ENCODE assay signal across 24 mouse cellular contexts in the genomic region with DNA sequence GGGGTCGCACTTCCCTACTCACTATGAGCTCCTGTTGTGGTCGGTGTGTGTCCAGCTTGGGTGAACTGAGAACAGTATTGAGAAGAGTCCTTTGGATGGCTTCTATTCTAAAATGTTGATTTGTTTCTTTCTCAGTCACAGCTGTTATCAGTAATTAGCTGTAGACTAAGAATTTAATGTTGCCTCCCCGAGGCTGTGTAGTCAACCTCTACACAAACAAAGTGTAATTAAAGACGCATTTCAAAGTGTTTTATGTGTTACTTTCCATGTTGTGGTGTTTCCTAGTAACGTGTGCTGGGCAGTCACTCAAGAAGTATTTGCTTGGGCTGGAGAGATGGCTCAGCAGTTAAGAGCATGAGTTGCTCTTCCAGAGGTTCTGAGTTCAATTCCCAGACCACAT.
"Had no signal": no experiment of that assay in that cellular context is flagged by ENCODE, and none has a peak within 500 bp of the region (broad histone marks: within the 10 kb centered on the region; RNA-seq: fewer than 3 reads in every experiment).

No protein-coding gene starts in this region.

- H3K9me3 ChIP-seq: limb, embryonic 10.5 days; limb, embryonic 13.5 days; liver, embryonic 12.5 days; liver, embryonic 15.5 days; lung, embryonic 15.5 days; megakaryocyte, embryonic 14.5 days; midbrain, embryonic 10.5 days; midbrain, embryonic 13.5 days; stomach, embryonic 15.5 days had no signal

- H3K36me3 ChIP-seq: limb, embryonic 10.5 days; liver, embryonic 12.5 days; liver, embryonic 15.5 days; lung, embryonic 15.5 days; stomach, embryonic 15.5 days had no signal

- H3K27ac ChIP-seq: limb, embryonic 10.5 days; limb, embryonic 13.5 days; liver, embryonic 12.5 days; liver, embryonic 15.5 days; lung, embryonic 15.5 days; midbrain, embryonic 10.5 days; midbrain, embryonic 13.5 days; stomach, embryonic 15.5 days had no signal

- H3K4me1 ChIP-seq: limb, embryonic 10.5 days; limb, embryonic 13.5 days; midbrain, embryonic 10.5 days; midbrain, embryonic 13.5 days; stomach, embryonic 15.5 days had no signal

- ATAC-seq: intestine, embryonic 16.5 days; liver, embryonic 12.5 days; midbrain, embryonic 13.5 days; midbrain, embryonic 16.5 days had no signal

- H3K9ac ChIP-seq: limb, embryonic 13.5 days; liver, embryonic 12.5 days; liver, embryonic 15.5 days; lung, embryonic 15.5 days; midbrain, embryonic 13.5 days; stomach, embryonic 15.5 days had no signal

- H3K27me3 ChIP-seq: limb, embryonic 13.5 days; liver, embryonic 12.5 days; liver, embryonic 15.5 days; lung, embryonic 15.5 days; megakaryocyte, embryonic 14.5 days; midbrain, embryonic 13.5 days; stomach, embryonic 15.5 days had no signal

- H3K4me2 ChIP-seq: limb, embryonic 13.5 days; liver, embryonic 12.5 days; liver, embryonic 15.5 days; lung, embryonic 15.5 days; midbrain, embryonic 13.5 days; stomach, embryonic 15.5 days had no signal

- H3K4me3 ChIP-seq: limb, embryonic 10.5 days; limb, embryonic 13.5 days; liver, embryonic 12.5 days; liver, embryonic 15.5 days; lung, embryonic 15.5 days; megakaryocyte, embryonic 14.5 days; midbrain, embryonic 10.5 days; midbrain, embryonic 13.5 days; myocyte; stomach, embryonic 15.5 days had no signal

- DNase-seq: kidney, adult 18-20 months; kidney, postnatal 10 days; kidney, postnatal 36 days; layer of hippocampus, postnatal 36 days; liver; lung, adult 18-20 months; lung, postnatal 10 days; lung, postnatal 36 days; right cerebral cortex, adult 18-20 months; right cerebral cortex, postnatal 14 days; spleen, adult 18-20 months; thymus, postnatal 25 days had no signal
